8 mouse cellular contexts compared by ENCODE assay signal in genomic region chr17:47754246-47754645, GRCm38 (mm10). TPM values are rescaled to one million over a fixed set of nuclear protein-coding genes. Genes with fewer than 3 reads are reported as not detected.
DNase-seq lines count a peak whose midpoint lies in the region; ATAC-seq and TF ChIP-seq lines count a peak whose summit lies in the region.

No protein-coding gene starts in this region.

- no peaks in the 10 kb centered on the region for H3K27me3 ChIP-seq in liver, embryonic 14.5 days (ENCODE audit: control insufficient read depth, insufficient read depth, low read length)

- WGBS in liver, embryonic 14.5 days (ENCODE audit: insufficient replicate concordance): 29% methylated on average over 12 of the region's 13 CpGs

- no peaks in the 10 kb centered on the region for H3K36me3 ChIP-seq in liver, embryonic 14.5 days (replicated peaks; ENCODE audit: control insufficient read depth, insufficient read depth, low read depth)

- no peak overlapping the region for H3K4me3 ChIP-seq in liver, embryonic 14.5 days (ENCODE audit: insufficient read depth in 1 of 2, low read depth in 2 of 2, low read length in 2 of 2)

- no peak overlapping the region for H3K27ac ChIP-seq in liver, embryonic 14.5 days

- ATAC-seq in common myeloid progenitor, adult 5-6 weeks (replicated peaks; ENCODE audit: low read depth, poor library complexity, severe bottlenecking): peak; percentile 96
- ATAC-seq in liver, embryonic 14.5 days (ENCODE audit: insufficient read depth): peak; percentile 37

- no peak overlapping the region; the same call in 1 of the 2 replicates for H3K9ac ChIP-seq in liver, embryonic 14.5 days (replicated peaks)

- TF ChIP-seq EP300 in liver, embryonic 14.5 days (IDR thresholded peaks at IDR 0.05; ENCODE audit: low read depth): no peak

- peak; percentile 80 for DNase-seq in layer of hippocampus, adult 9-11 months
- no peak for DNase-seq in layer of hippocampus, adult 18-20 months (ENCODE audit: low spot score in 2 of 2)
- DNase-seq in liver, embryonic 14.5 days (ENCODE audit: low read depth in 3 of 3, low spot score in 3 of 3): no peak
- peak; percentile 36 to 44 for DNase-seq in spleen, postnatal 14 days (ENCODE audit: low spot score in 2 of 2)
- no peak for DNase-seq in cerebellum, adult 9-11 months
- DNase-seq in urinary bladder, postnatal 4 days (ENCODE audit: low spot score in 2 of 2): no peak
- DNase-seq in testis, postnatal 10 days (ENCODE audit: low spot score): no peak

- H3K4me1 ChIP-seq in liver, embryonic 14.5 days (replicated peaks; ENCODE audit: control insufficient read depth in 2 of 2, insufficient read depth in 2 of 2, low read length in 1 of 2): peaks cover 15 to 35% of the 10 kb centered on the region in 2 experiments

- TF ChIP-seq CTCF in liver, embryonic 14.5 days (IDR thresholded peaks at IDR 0.05; ENCODE audit: low read depth): no peak

- H3K4me2 ChIP-seq in liver, embryonic 14.5 days (ENCODE audit: low read depth): peak overlapping the region; percentile 40

- H3K9me3 ChIP-seq in liver, embryonic 14.5 days (ENCODE audit: control insufficient read depth, low read length): peaks cover 2% of the 10 kb centered on the region; the same call in 1 of the 2 replicates

RNA-seq across cellular contexts. Expression of gene Tfeb, which starts 17.4 kb away (rescaled TPM):
- total RNA-seq in layer of hippocampus, adult 18-20 months (2021): 10 to 100 TPM; 11.2 to 11.9 TPM
- total RNA-seq in common myeloid progenitor, adult 5-6 weeks (2017): 5.8 and 6.4 TPM in 2 replicates
- polyA plus RNA-seq in liver, embryonic 14.5 days (2012; rRNA removed): 2.4 and 2.9 TPM in 2 replicates
- 3.2 and 3.7 TPM in 2 replicates for polyA plus RNA-seq in liver, embryonic 14.5 days (2014; fragmentation: Nextera tagmentation; extraction: Ambion mirVana)

RNA-seq across cellular contexts. Expression of gene Pgc, which starts 27.6 kb away (rescaled TPM):
- not detected for total RNA-seq in layer of hippocampus, adult 18-20 months (2021)
- not detected in 2 replicates for total RNA-seq in common myeloid progenitor, adult 5-6 weeks (2017)
- polyA plus RNA-seq in liver, embryonic 14.5 days (2012; rRNA removed): not detected in 2 replicates
- polyA plus RNA-seq in liver, embryonic 14.5 days (2014; fragmentation: Nextera tagmentation; extraction: Ambion mirVana): not detected in 2 replicates

RNA-seq across cellular contexts. Expression of gene Prickle4, which starts 59.7 kb away (rescaled TPM):
- 1 to 10 TPM; 2.3 to 3.4 TPM for total RNA-seq in layer of hippocampus, adult 18-20 months (2021)
- 0.27 and 0.34 TPM in 2 replicates for total RNA-seq in common myeloid progenitor, adult 5-6 weeks (2017)
- polyA plus RNA-seq in liver, embryonic 14.5 days (2012; rRNA removed): 0.11 TPM in 1 of 2 replicates, not detected in the other
- polyA plus RNA-seq in liver, embryonic 14.5 days (2014; fragmentation: Nextera tagmentation; extraction: Ambion mirVana): 0.23 TPM in 1 of 2 replicates, not detected in the other

RNA-seq across cellular contexts. Expression of gene Gm21981, which starts 60.0 kb away (rescaled TPM):
- 1 to 10 TPM; 4.3 to 4.7 TPM for total RNA-seq in layer of hippocampus, adult 18-20 months (2021)
- total RNA-seq in common myeloid progenitor, adult 5-6 weeks (2017): 0.10 and 0.41 TPM in 2 replicates
- polyA plus RNA-seq in liver, embryonic 14.5 days (2012; rRNA removed): 0.18 and 0.32 TPM in 2 replicates
- 0.30 TPM in 1 of 2 replicates, not detected in the other for polyA plus RNA-seq in liver, embryonic 14.5 days (2014; fragmentation: Nextera tagmentation; extraction: Ambion mirVana)

Comparison
In these comparisons a context has a peak if more than half of its experiments do, and no peak if none do; other contexts are left out.
1. DNase-seq: peak in layer of hippocampus, adult 9-11 months (single experiment) and spleen, postnatal 14 days (2 of 2); none in layer of hippocampus, adult 18-20 months (0 of 2), liver, embryonic 14.5 days (0 of 3), cerebellum, adult 9-11 months (single experiment), urinary bladder, postnatal 4 days (0 of 2) and testis, postnatal 10 days (single experiment).